Mouse (Mus musculus): ENCODE measurements around the gene Rpl36al.

DNA sequence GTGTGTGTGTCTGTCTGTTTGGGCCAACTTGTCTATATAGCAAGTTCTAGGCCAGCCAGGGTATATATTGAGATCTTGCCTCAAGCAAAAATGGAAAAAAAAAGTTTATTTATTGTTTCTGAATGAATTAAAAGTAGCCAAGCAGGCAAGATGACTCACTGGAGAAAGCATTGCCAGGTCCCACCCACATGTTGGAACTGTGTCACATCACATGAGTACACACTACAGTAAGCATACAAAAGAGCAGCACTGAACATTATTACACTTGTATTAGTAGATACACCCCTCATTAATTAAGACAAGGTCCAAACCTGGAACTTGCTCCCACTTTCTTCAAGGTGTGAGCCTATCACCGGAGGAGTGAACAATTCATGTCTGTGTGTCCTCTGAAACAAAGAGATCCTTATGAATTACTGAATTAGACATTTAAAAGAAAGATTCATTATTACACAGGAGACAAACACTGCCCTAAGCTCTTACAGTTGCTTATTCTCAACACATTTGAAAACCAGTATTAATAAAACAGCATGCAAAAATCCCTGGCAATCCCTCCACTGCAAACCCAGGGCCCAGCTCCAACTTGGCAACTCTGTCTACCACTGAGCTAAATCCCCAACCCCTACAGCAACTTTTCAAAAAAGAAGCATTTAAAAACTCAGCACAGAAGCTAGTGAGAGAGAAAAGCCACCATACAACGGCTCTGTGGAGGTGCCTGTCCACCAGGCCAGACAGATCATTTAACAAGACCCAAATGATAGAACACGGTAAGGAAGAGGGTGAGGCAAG lies 31.3 kb upstream of the Rpl36al start:
- TF ChIP-seq POLR2A (IDR thresholded peaks at IDR 0.05; ENCODE audit: borderline replicate concordance, extremely low read depth, insufficient read depth, insufficient read length, poor library complexity, severe bottlenecking) (no peak), CTCF (IDR thresholded peaks at IDR 0.05; ENCODE audit: borderline replicate concordance, extremely low read depth, insufficient read depth, insufficient read length) (no peak)
